Mouse (Mus musculus): ENCODE results near the gene Usp54.
A peak's percentile ranks its signal among the peaks of the same experiment; 100 is the strongest.

Usp54 gene

GRCm38 (mm10) chr14:20640644-20641437, at the start of gene Usp54:
Gene Usp54 (minus strand): TSS chr14:20641063.
- peak; percentile 95 to 97 for DNase-seq

GRCm38 (mm10) chr14:20689009-20689408, 48.1 kb upstream of the Usp54 start:
- peak; percentile 29 to 35 for DNase-seq

GRCm38 (mm10) chr14:20686576-20686975, 45.7 kb upstream of the Usp54 start:
- no peak for DNase-seq

GRCm38 (mm10) chr14:20682498-20682897, 41.6 kb upstream of the Usp54 start:
- DNase-seq, result peak; percentile 64 to 65

GRCm38 (mm10) chr14:20681742-20682141, 40.9 kb upstream of the Usp54 start:
- DNase-seq, result no peak

GRCm38 (mm10) chr14:20677906-20678305, 37.0 kb upstream of the Usp54 start:
- no peak for DNase-seq

- DNase-seq, result peak; percentile 97
Observed at GRCm38 (mm10) chr14:20674064-20674833, 33.4 kb upstream of the Usp54 start, which contains the start of gene Sec24c. Gene Sec24c (plus strand): TSS chr14:20674308.

GRCm38 (mm10) chr14:20673735-20674063, 32.8 kb upstream of the Usp54 start:
- DNase-seq, result peak in 1 of 2 experiments; percentile 45

GRCm38 (mm10) chr14:20672990-20673389, 32.1 kb upstream of the Usp54 start:
- DNase-seq, result peak; percentile 68 to 75

GRCm38 (mm10) chr14:20668154-20668810, 27.4 kb upstream of the Usp54 start, which contains the start of gene Synpo2l:
Gene Synpo2l (minus strand): TSS chr14:20668354.
- DNase-seq, result no peak

- DNase-seq, result no peak
Observed at GRCm38 (mm10) chr14:20667469-20667868, 26.6 kb upstream of the Usp54 start.

GRCm38 (mm10) chr14:20664436-20664835, 23.6 kb upstream of the Usp54 start:
- no peak for DNase-seq

GRCm38 (mm10) chr14:20663601-20664000, 22.7 kb upstream of the Usp54 start:
- no peak for DNase-seq

- no peak for DNase-seq
Observed at GRCm38 (mm10) chr14:20662740-20663139, 21.9 kb upstream of the Usp54 start.

- DNase-seq, result no peak
Observed at GRCm38 (mm10) chr14:20661661-20662331, 20.9 kb upstream of the Usp54 start.

GRCm38 (mm10) chr14:20660827-20661660, 20.2 kb upstream of the Usp54 start:
- DNase-seq, result peak; percentile 91 to 93

GRCm38 (mm10) chr14:20659687-20660086, 18.8 kb upstream of the Usp54 start:
- DNase-seq, result no peak

GRCm38 (mm10) chr14:20658902-20659301, 18.0 kb upstream of the Usp54 start:
- DNase-seq, result no peak

GRCm38 (mm10) chr14:20658326-20658725, 17.5 kb upstream of the Usp54 start:
- peak; percentile 40 to 48 for DNase-seq

GRCm38 (mm10) chr14:20656361-20656760, 15.5 kb upstream of the Usp54 start, which contains the start of gene Myoz1:
Gene Myoz1 (minus strand): TSS chr14:20656540.
- no peak for DNase-seq

GRCm38 (mm10) chr14:20655731-20656130, 14.9 kb upstream of the Usp54 start:
- DNase-seq, result no peak

All from B cell, adult 2 months (primary cell).